Mouse (Mus musculus): ENCODE results near the gene Zfyve28. TPM values are rescaled to one million over a fixed set of nuclear protein-coding genes. Genes with fewer than 3 reads are reported as not detected.

The Zfyve28 gene
- polyA plus RNA-seq, 1 experiment from 2014 or later = 2.6 TPM

DNA sequence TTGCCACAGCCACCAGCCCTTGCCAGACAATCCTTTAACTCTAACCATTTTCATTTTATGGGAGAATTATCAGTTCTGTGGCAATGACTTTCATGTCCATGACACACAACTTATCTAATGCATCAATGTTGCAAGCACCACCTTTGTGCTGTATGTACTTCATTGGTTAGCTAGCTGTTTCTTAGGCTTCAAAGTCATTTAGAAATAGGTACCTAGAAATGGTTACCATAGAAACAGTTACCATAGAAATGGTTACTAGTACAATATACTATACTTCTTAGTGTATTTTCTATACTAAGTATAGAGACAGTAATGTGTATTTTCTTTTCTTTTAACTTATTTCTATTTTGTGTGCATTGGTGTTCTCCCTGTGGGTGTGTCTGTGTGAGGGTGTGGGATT lies 37.0 kb upstream of the Zfyve28 start:
- H3K4me1 ChIP-seq (ENCODE audit: control insufficient read depth, insufficient read depth, low read length) = peaks cover 7% of the 10 kb centered on the region; the same call in 1 of the 2 replicates
- DNase-seq (ENCODE audit: low spot score) (no peak), ATAC-seq (ENCODE audit: insufficient read depth, low FRiP score, low TSS enrichment) (no peak)
- H3K27ac ChIP-seq (ENCODE audit: low read depth, low read length) = no peak overlapping the region
- H3K36me3 ChIP-seq (ENCODE audit: control insufficient read depth, insufficient read depth, low read length) = no peaks in the 10 kb centered on the region
- no peak overlapping the region for H3K9ac ChIP-seq (ENCODE audit: low read length)
- no peaks in the 10 kb centered on the region for H3K27me3 ChIP-seq (ENCODE audit: control insufficient read depth, insufficient read depth, low read length)
- no peak overlapping the region for H3K4me2 ChIP-seq (ENCODE audit: low read depth)
- no peaks in the 10 kb centered on the region for H3K9me3 ChIP-seq (ENCODE audit: control insufficient read depth, low read length)
- no peak overlapping the region for H3K4me3 ChIP-seq (ENCODE audit: low read depth, low read length)

- no peak overlapping the region for H3K9ac ChIP-seq (ENCODE audit: low read length)
- WGBS = 86% methylated on average over 4 of the region's 4 CpGs
Observed at GRCm38 (mm10) chr5:34321236-34321635, 33.0 kb upstream of the Zfyve28 start.

GRCm38 (mm10) chr5:34319491-34320034 lies 31.3 kb upstream of the Zfyve28 start:
- Histone ChIP-seq H3K36me3 (ENCODE audit: control insufficient read depth, insufficient read depth, low read length) (no peaks in the 10 kb centered on the region), H3K9ac (ENCODE audit: low read length) (no peak overlapping the region), H3K27ac (ENCODE audit: low read depth, low read length) (no peak overlapping the region), H3K4me3 (ENCODE audit: low read depth, low read length) (no peak overlapping the region), H3K9me3 (ENCODE audit: control insufficient read depth, low read length) (no peaks in the 10 kb centered on the region), H3K4me2 (ENCODE audit: low read depth) (no peak overlapping the region), H3K4me1 (ENCODE audit: control insufficient read depth, insufficient read depth, low read length) (no peaks in the 10 kb centered on the region), H3K27me3 (ENCODE audit: control insufficient read depth, insufficient read depth, low read length) (no peaks in the 10 kb centered on the region)
- no peak for ATAC-seq (ENCODE audit: insufficient read depth, low FRiP score, low TSS enrichment)
- DNase-seq (ENCODE audit: low spot score) = no peak
- WGBS = 66% methylated on average over 2 of the region's 2 CpGs

More at GRCm38 (mm10) chr5:34321236-34321635, 33.0 kb upstream of the Zfyve28 start:
- ATAC-seq (ENCODE audit: insufficient read depth, low FRiP score, low TSS enrichment) (no peak), DNase-seq (ENCODE audit: low spot score) (no peak)
- Histone ChIP-seq H3K4me3 (ENCODE audit: low read depth, low read length) (no peak overlapping the region), H3K4me2 (ENCODE audit: low read depth) (no peak overlapping the region), H3K9me3 (ENCODE audit: control insufficient read depth, low read length) (no peaks in the 10 kb centered on the region), H3K4me1 (ENCODE audit: control insufficient read depth, insufficient read depth, low read length) (peaks cover under 1% of the 10 kb centered on the region; the same call in 1 of the 2 replicates), H3K27ac (ENCODE audit: low read depth, low read length) (no peak overlapping the region), H3K27me3 (ENCODE audit: control insufficient read depth, insufficient read depth, low read length) (no peaks in the 10 kb centered on the region), H3K36me3 (ENCODE audit: control insufficient read depth, insufficient read depth, low read length) (no peaks in the 10 kb centered on the region)

GRCm38 (mm10) chr5:34309016-34309415 lies 20.8 kb upstream of the Zfyve28 start:
- no peak overlapping the region for H3K4me2 ChIP-seq (ENCODE audit: low read depth)
- ATAC-seq (ENCODE audit: insufficient read depth, low FRiP score, low TSS enrichment) (no peak), DNase-seq (ENCODE audit: low spot score) (no peak)
- H3K9me3 ChIP-seq (ENCODE audit: control insufficient read depth, low read length) = no peaks in the 10 kb centered on the region
- no peaks in the 10 kb centered on the region for H3K36me3 ChIP-seq (ENCODE audit: control insufficient read depth, insufficient read depth, low read length)
- no peak overlapping the region for H3K9ac ChIP-seq (ENCODE audit: low read length)
- no peak overlapping the region for H3K27ac ChIP-seq (ENCODE audit: low read depth, low read length)
- WGBS = 92% methylated on average over 3 of the region's 3 CpGs
- no peak overlapping the region for H3K4me3 ChIP-seq (ENCODE audit: low read depth, low read length)
- H3K4me1 ChIP-seq (ENCODE audit: control insufficient read depth, insufficient read depth, low read length) = no peaks in the 10 kb centered on the region
- H3K27me3 ChIP-seq (ENCODE audit: control insufficient read depth, insufficient read depth, low read length) = no peaks in the 10 kb centered on the region

DNA sequence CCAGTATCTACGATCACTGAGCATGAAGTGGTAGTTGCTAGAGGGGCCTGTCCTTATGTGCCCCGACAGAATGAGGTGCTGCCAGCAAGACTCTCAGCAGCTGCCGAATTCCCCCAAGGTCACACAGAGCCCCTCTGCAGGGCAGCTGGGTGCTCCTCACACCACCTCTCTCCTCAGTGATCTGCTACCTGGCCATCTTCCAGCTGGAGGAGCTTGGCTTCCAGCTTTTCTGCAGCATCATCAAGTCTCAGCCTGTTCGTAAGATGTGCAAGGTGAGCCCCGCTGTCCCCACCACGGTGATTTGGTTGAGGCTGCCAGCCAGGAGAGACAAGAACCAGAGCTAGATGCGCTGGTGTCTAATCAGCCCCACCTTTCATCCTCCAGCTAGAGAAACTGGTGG lies 14.1 kb upstream of the Zfyve28 start:
- no peak overlapping the region for H3K27ac ChIP-seq (ENCODE audit: low read depth, low read length)
- ATAC-seq (ENCODE audit: insufficient read depth, low FRiP score, low TSS enrichment) = no peak
- WGBS = 87% methylated on average over 7 of the region's 7 CpGs
- H3K4me3 ChIP-seq (ENCODE audit: low read depth, low read length) = no peak overlapping the region
- no peaks in the 10 kb centered on the region for H3K4me1 ChIP-seq (ENCODE audit: control insufficient read depth, insufficient read depth, low read length)
- H3K9ac ChIP-seq (ENCODE audit: low read length) = no peak overlapping the region
- H3K36me3 ChIP-seq (ENCODE audit: control insufficient read depth, insufficient read depth, low read length) = no peaks in the 10 kb centered on the region
- no peak for DNase-seq (ENCODE audit: low spot score)
- no peak overlapping the region for H3K4me2 ChIP-seq (ENCODE audit: low read depth)
- H3K9me3 ChIP-seq (ENCODE audit: control insufficient read depth, low read length) = no peaks in the 10 kb centered on the region
- no peaks in the 10 kb centered on the region for H3K27me3 ChIP-seq (ENCODE audit: control insufficient read depth, insufficient read depth, low read length)

DNA sequence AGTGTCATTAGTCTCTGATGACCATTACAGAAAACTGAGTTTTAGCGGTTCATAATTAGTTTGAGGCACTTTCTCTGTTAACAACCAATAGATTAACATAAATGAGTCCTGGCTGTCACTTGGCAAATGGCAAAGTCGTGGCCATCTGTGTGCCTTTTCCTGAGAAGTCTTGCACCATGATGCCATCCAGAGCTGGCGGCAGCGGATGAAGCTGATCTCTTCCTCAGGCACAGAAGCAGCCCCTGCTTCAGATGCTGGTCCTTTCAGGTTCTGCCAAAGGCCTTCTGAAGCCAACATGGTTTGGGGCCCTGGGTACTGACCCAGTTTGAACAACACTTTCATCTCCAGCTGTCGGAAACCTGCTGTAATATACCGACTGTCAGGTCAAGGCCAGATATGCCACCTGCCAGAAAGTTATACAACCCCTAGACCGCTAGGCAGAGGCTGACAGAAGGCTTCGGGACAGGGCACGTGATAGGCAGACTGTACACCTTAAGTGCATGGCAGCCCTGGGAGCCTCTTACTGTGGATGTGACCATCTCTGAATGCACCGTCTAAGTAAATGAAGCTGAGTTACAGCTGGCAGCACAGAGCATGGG lies 10.8 kb upstream of the Zfyve28 start:
- WGBS = 82% methylated on average over 10 of the region's 10 CpGs
- DNase-seq (ENCODE audit: low spot score) (no peak), ATAC-seq (ENCODE audit: insufficient read depth, low FRiP score, low TSS enrichment) (no peak)
- Histone ChIP-seq H3K4me3 (ENCODE audit: low read depth, low read length) (no peak overlapping the region), H3K9ac (ENCODE audit: low read length) (no peak overlapping the region), H3K36me3 (ENCODE audit: control insufficient read depth, insufficient read depth, low read length) (no peaks in the 10 kb centered on the region), H3K4me1 (ENCODE audit: control insufficient read depth, insufficient read depth, low read length) (no peaks in the 10 kb centered on the region), H3K27me3 (ENCODE audit: control insufficient read depth, insufficient read depth, low read length) (no peaks in the 10 kb centered on the region), H3K9me3 (ENCODE audit: control insufficient read depth, low read length) (no peaks in the 10 kb centered on the region), H3K4me2 (ENCODE audit: low read depth) (no peak overlapping the region), H3K27ac (ENCODE audit: low read depth, low read length) (no peak overlapping the region)

DNA sequence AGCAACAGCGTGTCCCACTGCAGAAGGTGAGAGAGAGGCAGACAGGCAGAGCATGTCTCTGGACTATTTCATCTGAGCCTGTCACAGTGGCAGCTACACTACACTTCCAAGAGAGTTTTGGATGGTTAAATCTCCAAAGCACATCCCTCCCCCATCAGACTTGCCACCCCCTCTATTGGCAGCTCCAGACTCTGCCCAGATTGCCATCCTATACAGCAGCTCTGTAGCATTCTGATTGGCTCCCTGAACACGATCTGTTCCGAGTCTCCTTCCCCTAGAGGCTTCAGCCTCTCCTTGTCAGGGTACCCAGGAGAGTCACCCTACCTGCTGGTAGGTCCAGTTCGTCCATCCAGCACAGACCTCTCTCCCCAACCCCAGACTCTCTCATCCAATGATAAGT lies 9.8 kb upstream of the Zfyve28 start:
- Histone ChIP-seq H3K4me3 (ENCODE audit: low read depth, low read length) (no peak overlapping the region), H3K27me3 (ENCODE audit: control insufficient read depth, insufficient read depth, low read length) (no peaks in the 10 kb centered on the region), H3K4me1 (ENCODE audit: control insufficient read depth, insufficient read depth, low read length) (no peaks in the 10 kb centered on the region), H3K4me2 (ENCODE audit: low read depth) (no peak overlapping the region), H3K27ac (ENCODE audit: low read depth, low read length) (no peak overlapping the region), H3K9ac (ENCODE audit: low read length) (no peak overlapping the region), H3K9me3 (ENCODE audit: control insufficient read depth, low read length) (no peaks in the 10 kb centered on the region), H3K36me3 (ENCODE audit: control insufficient read depth, insufficient read depth, low read length) (no peaks in the 10 kb centered on the region)
- WGBS = 48% methylated on average over 4 of the region's 4 CpGs
- DNase-seq (ENCODE audit: low spot score) (no peak), ATAC-seq (ENCODE audit: insufficient read depth, low FRiP score, low TSS enrichment) (no peak)

DNA sequence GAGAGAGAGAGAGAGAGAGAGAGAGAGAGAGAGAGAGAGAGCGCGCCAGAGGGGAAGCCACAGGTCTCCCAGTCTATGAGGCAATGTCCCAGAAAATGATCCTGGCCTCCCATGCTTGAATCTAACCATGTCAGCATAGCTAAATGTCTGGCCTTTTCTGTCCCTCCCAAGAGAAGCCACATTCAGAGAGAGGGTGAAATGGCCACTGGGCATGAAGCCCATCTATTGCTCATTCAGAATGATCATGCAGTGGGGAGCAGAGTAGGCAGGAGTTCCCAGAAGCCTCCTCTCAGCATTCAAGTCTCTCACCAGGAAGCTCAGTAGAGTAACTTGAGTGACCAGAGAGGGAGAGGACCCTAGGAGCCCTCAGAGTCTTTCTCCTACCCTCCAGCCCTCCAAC lies 6.9 kb upstream of the Zfyve28 start:
- Histone ChIP-seq H3K9me3 (ENCODE audit: control insufficient read depth, low read length) (no peaks in the 10 kb centered on the region), H3K9ac (ENCODE audit: low read length) (no peak overlapping the region), H3K4me3 (ENCODE audit: low read depth, low read length) (no peak overlapping the region), H3K27ac (ENCODE audit: low read depth, low read length) (no peak overlapping the region), H3K4me2 (ENCODE audit: low read depth) (no peak overlapping the region), H3K27me3 (ENCODE audit: control insufficient read depth, insufficient read depth, low read length) (no peaks in the 10 kb centered on the region), H3K4me1 (ENCODE audit: control insufficient read depth, insufficient read depth, low read length) (no peaks in the 10 kb centered on the region), H3K36me3 (ENCODE audit: control insufficient read depth, insufficient read depth, low read length) (no peaks in the 10 kb centered on the region)
- WGBS = 86% methylated on average over 2 of the region's 2 CpGs
- ATAC-seq (ENCODE audit: insufficient read depth, low FRiP score, low TSS enrichment) = no peak
- no peak for DNase-seq (ENCODE audit: low spot score)

DNA sequence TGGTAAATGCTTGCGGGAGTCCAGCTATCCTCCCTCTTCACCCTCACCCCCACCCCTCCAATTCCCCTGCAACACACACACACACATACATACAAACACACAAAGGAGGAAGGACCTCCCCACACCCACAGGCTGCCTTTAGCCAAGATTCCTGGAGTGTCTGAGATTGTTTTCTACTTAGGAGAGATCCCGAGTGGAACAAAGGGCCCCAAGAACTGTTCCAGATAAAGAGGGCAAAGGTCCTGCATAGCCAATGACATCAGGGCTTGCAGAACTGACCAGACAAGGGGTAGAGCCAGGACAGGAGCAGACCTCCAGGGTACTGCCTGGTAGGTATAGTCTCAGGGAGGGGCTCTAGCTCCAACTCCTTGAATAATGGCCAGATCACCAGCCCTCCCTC lies 6.4 kb upstream of the Zfyve28 start:
- WGBS = 42% methylated on average over 2 of the region's 2 CpGs
- no peak for ATAC-seq (ENCODE audit: insufficient read depth, low FRiP score, low TSS enrichment)
- Histone ChIP-seq H3K4me2 (ENCODE audit: low read depth) (no peak overlapping the region), H3K4me1 (ENCODE audit: control insufficient read depth, insufficient read depth, low read length) (no peaks in the 10 kb centered on the region), H3K9me3 (ENCODE audit: control insufficient read depth, low read length) (no peaks in the 10 kb centered on the region), H3K4me3 (ENCODE audit: low read depth, low read length) (no peak overlapping the region), H3K9ac (ENCODE audit: low read length) (no peak overlapping the region), H3K27ac (ENCODE audit: low read depth, low read length) (no peak overlapping the region), H3K27me3 (ENCODE audit: control insufficient read depth, insufficient read depth, low read length) (no peaks in the 10 kb centered on the region), H3K36me3 (ENCODE audit: control insufficient read depth, insufficient read depth, low read length) (no peaks in the 10 kb centered on the region)
- DNase-seq (ENCODE audit: low spot score) = no peak
